Mouse (Mus musculus) cerebellum, adult 2 months (tissue): ENCODE measurements around the gene Abca12. TPM values are rescaled to one million over a fixed set of nuclear protein-coding genes. Genes with fewer than 3 reads are reported as not detected.

Experiments
- DNase-seq, 2 experiments: peaks; one replicate each; pipeline ENCODE4 v3.0.0; 2021
- H3K27ac ChIP-seq: fragments of 200-500 bp; 2 replicates; pipeline ENCODE4 v1.5.1; 2012; ENCODE audit warnings: low read length, control low read depth, inconsistent platforms; ENCODE audit not compliant: insufficient read depth
- H3K27me3 ChIP-seq: fragments of 200-500 bp; 2 replicates; pipeline ENCODE4 v1.6.1; 2012; ENCODE audit warnings: inconsistent platforms, mild to moderate bottlenecking, low read length, moderate library complexity; ENCODE audit not compliant: control insufficient read depth, insufficient read depth
- H3K4me1 ChIP-seq: fragments of 200-500 bp; 2 replicates; pipeline ENCODE4 v1.6.1; 2011; ENCODE audit warnings: low read length; ENCODE audit not compliant: control insufficient read depth, insufficient read depth
- H3K4me3 ChIP-seq: fragments of 200-500 bp; replicated peaks from 2 replicates; pipeline ENCODE3; 2011; ENCODE audit warnings: mild to moderate bottlenecking, low read depth, low read length, control low read depth; ENCODE audit not compliant: insufficient read depth
- CTCF ChIP-seq: fragments of 200-500 bp; IDR thresholded peaks from 2 replicates; pipeline ENCODE4 v1.5.1; 2011; ENCODE audit warnings: low read depth, mild to moderate bottlenecking, control low read depth, low read length, moderate library complexity, borderline replicate concordance; ENCODE audit not compliant: insufficient read depth
- POLR2A ChIP-seq: fragments of 200-500 bp; IDR thresholded peaks from 2 replicates; pipeline ENCODE4 v1.6.1; 2011; ENCODE audit warnings: low read length, control low read depth, borderline replicate concordance; ENCODE audit not compliant: insufficient read depth
- WGBS: fragments of 180-500 bp; shearing (Covaris S2); methylation state at CpG from one replicate; pipeline ENCODE4 v1.1.7; 2018; 5-methylcytosine and 5-hydroxymethylcytosine counted together
- polyA plus RNA-seq: library from polyadenylated mRNA; depleted of rRNA; stranded (reverse); fragments of >200 nt; gene quantifications from 2 replicates; pipeline ENCODE4 v1.2.3, GENCODE M21; 2012; rRNA removed

The Abca12 gene
- polyA plus RNA-seq, 1 experiment, result 0.02 TPM

DNA sequence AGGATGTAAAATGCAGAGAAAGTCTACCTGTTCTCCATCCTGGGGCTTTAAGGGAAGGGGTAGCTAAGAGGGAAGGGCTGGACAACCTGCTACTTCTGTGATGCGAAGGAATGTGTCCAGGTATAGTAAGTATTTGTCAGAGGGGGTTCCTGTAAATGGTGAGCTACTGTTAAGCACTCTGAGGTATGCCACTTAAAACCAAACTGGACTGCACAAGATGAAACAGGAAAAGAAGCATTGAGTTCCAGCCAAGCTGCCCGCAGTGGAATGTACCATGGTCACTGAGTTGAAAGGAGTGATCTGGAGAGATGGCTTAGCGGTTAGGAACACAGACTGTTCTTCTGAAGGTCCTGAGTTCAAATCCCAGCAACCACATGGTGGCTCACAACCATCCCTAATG is 179.4 kb downstream of the Abca12 start:
- no peak overlapping the region for H3K4me3 ChIP-seq
- no peak overlapping the region for H3K27ac ChIP-seq
- H3K4me1 ChIP-seq, result no peaks in the 10 kb centered on the region
- TF ChIP-seq POLR2A (no peak), CTCF (no peak)
- no peak for DNase-seq
- 90% methylated on average over 3 of the region's 3 CpGs for WGBS
- no peaks in the 10 kb centered on the region for H3K27me3 ChIP-seq

GRCm38 (mm10) chr1:71231211-71231610 is 183.5 kb downstream of the Abca12 start:
- WGBS, result 81% methylated on average over 2 of the region's 2 CpGs
- Histone ChIP-seq H3K4me1 (no peaks in the 10 kb centered on the region), H3K4me3 (no peak overlapping the region), H3K27ac (no peak overlapping the region), H3K27me3 (no peaks in the 10 kb centered on the region)
- no peak for DNase-seq
- TF ChIP-seq POLR2A, result no peak
- no peak for TF ChIP-seq CTCF

DNA sequence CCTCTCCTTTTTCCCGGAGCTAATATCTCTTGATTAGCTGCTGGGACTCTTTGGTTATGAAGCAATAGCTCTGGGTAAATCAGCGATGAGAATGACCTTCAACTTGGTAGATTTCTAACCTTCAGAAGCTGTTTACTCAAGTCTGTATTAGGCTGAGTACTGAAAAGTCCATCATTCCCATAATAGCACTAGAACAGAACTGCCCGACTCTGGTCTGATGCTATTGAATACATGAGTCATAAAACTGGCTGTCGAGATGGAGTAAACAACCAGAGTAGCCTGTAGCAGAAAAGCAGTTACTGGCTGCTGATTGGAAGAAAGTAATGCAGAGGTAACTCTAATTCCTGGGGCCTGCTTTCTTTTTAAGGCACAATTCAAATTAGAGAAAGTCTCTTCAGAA is 211.1 kb downstream of the Abca12 start:
- 87% methylated on average over 4 of the region's 4 CpGs for WGBS
- H3K27me3 ChIP-seq, result no peaks in the 10 kb centered on the region
- H3K4me1 ChIP-seq, result no peaks in the 10 kb centered on the region
- no peak overlapping the region for H3K4me3 ChIP-seq
- no peak for DNase-seq
- TF ChIP-seq CTCF (no peak), POLR2A (no peak)
- no peak overlapping the region for H3K27ac ChIP-seq

DNA sequence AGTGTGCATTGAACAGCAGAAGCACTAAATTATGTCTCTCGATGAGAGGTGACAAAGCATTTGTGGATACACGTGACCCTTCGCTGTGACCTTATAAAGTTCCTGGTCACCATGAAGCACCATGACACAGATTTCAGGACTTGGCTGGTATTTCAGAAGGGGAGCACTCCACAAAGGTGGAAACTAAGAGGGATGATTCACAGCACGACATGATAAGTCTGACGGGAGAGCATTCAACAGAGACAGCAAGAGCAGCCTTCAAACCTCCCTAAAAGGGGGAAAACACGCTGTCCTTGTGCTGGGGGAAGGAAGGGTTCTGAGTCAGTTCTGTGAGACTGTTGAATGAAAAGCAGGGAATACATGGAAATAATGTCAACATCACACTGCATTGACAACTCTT is 218.5 kb downstream of the Abca12 start:
- WGBS, result 84% methylated on average over 6 of the region's 6 CpGs
- H3K27ac ChIP-seq, result no peak overlapping the region
- no peak overlapping the region for H3K4me3 ChIP-seq
- no peaks in the 10 kb centered on the region for H3K4me1 ChIP-seq
- H3K27me3 ChIP-seq, result no peaks in the 10 kb centered on the region
- TF ChIP-seq POLR2A, result no peak
- TF ChIP-seq CTCF, result no peak
- no peak for DNase-seq

DNA sequence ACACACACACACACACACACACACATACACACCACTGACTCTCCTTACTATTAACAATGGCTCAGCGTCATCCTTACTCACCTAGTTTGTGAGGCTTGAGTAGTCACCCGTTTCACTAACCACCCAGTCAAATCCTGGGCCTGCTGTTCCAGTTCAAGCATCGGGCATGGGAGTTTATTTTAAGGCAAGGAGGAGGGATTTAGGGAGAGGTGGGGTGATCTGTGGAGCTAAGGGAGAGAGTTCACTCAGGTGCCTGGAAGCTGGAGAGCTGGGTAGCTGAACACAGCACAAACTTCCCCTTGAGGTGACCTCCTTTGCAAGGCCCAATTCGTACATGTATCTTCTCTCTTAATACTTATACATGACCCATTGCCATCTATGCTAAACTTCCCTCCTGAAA is 219.4 kb downstream of the Abca12 start:
- WGBS, result 70% methylated on average over 4 of the region's 4 CpGs
- TF ChIP-seq CTCF, result no peak
- no peak for TF ChIP-seq POLR2A
- Histone ChIP-seq H3K27ac (no peak overlapping the region), H3K4me1 (no peaks in the 10 kb centered on the region), H3K27me3 (no peaks in the 10 kb centered on the region), H3K4me3 (no peak overlapping the region)
- DNase-seq, result no peak

GRCm38 (mm10) chr1:71193931-71194330 is 220.8 kb downstream of the Abca12 start:
- no peak overlapping the region for H3K27ac ChIP-seq
- H3K4me3 ChIP-seq, result no peak overlapping the region
- no peaks in the 10 kb centered on the region for H3K27me3 ChIP-seq
- TF ChIP-seq POLR2A, result no peak
- no peak for TF ChIP-seq CTCF
- H3K4me1 ChIP-seq, result no peaks in the 10 kb centered on the region
- DNase-seq, result no peak
- WGBS, result 52% methylated on average over 1 of the region's 1 CpGs

Other genes with a start within 250 kb of the Abca12 start
- gene Atic, start 142.2 kb upstream of the Abca12 start, polyA plus RNA-seq, result 21.3 and 23.0 TPM in 2 replicates
- gene Fn1, start 238.3 kb upstream of the Abca12 start, polyA plus RNA-seq, result 25.5 and 27.7 TPM in 2 replicates